Mouse (Mus musculus) liver, embryonic 15.5 days (tissue): ENCODE data around the gene Sbf2. TPM values are rescaled to one million over a fixed set of nuclear protein-coding genes. Genes with fewer than 3 reads are reported as not detected.
"Not testable (repeated sequence)": the region's sequence is repeated elsewhere in the genome, so short reads cannot be mapped to it uniquely, and the experiment has no call there.

Experiments
- ATAC-seq: fragments of 200-750 bp; cut with Nextera tagmentation; 2 replicates; pipeline ENCODE4 v1.8.0; 2017; ENCODE audit warnings: moderate number of reproducible peaks, mild to moderate bottlenecking, moderate library complexity; ENCODE audit not compliant: insufficient read depth
- H3K27ac ChIP-seq: fragments of 300-500 bp; sonication (generic); replicated peaks from 2 replicates; pipeline ENCODE4 v1.5.1; 2015; ENCODE audit warnings: mild to moderate bottlenecking, inconsistent platforms
- H3K27me3 ChIP-seq: fragments of 300-500 bp; sonication (generic); 2 replicates; pipeline ENCODE4 v1.6.1; 2015; ENCODE audit warnings: mild to moderate bottlenecking, inconsistent platforms
- H3K36me3 ChIP-seq: fragments of 300-500 bp; sonication (generic); replicated peaks from 2 replicates; pipeline ENCODE4 v1.6.1; 2015; ENCODE audit warnings: moderate library complexity, mild to moderate bottlenecking, inconsistent platforms
- H3K4me1 ChIP-seq: fragments of 300-500 bp; sonication (generic); replicated peaks from 2 replicates; pipeline ENCODE4 v1.6.1; 2015; ENCODE audit warnings: inconsistent platforms
- H3K4me2 ChIP-seq: fragments of 300-500 bp; sonication (generic); 2 replicates; pipeline ENCODE4 v1.6.1; 2015; ENCODE audit warnings: moderate library complexity, mild to moderate bottlenecking, inconsistent platforms
- H3K4me3 ChIP-seq: fragments of 300-500 bp; sonication (generic); replicated peaks from 2 replicates; pipeline ENCODE4 v1.5.1; 2015; ENCODE audit warnings: mild to moderate bottlenecking, inconsistent platforms
- H3K9ac ChIP-seq: fragments of 300-500 bp; sonication (generic); 2 replicates; pipeline ENCODE4 v1.6.1; 2015; ENCODE audit warnings: moderate library complexity, mild to moderate bottlenecking, inconsistent platforms
- H3K9me3 ChIP-seq: fragments of 300-500 bp; sonication (generic); replicated peaks from 2 replicates; pipeline ENCODE4 v1.6.1; 2016; ENCODE audit warnings: inconsistent platforms
- WGBS: fragments of 180-500 bp; shearing (Covaris S2); methylation state at CpG from one replicate; pipeline ENCODE4 v1.1.7; 2015; ENCODE audit warnings: mixed read lengths; ENCODE audit not compliant: insufficient replicate concordance; 5-methylcytosine and 5-hydroxymethylcytosine counted together
- polyA plus RNA-seq: library from polyadenylated mRNA; unstranded; fragments of >200 nt; fragmentation: Nextera tagmentation; extraction: Ambion mirVana; gene quantifications from 2 replicates; pipeline ENCODE4 v1.2.1, GENCODE M21; 2015

Sbf2 gene
- polyA plus RNA-seq, 1 experiment from 2014 or later, result 5.3 TPM

- H3K4me3 ChIP-seq, result no peak overlapping the region
- H3K4me1 ChIP-seq, result no peaks in the 10 kb centered on the region
- ATAC-seq, result no peak
- no peaks in the 10 kb centered on the region for H3K9me3 ChIP-seq
- no peak overlapping the region for H3K4me2 ChIP-seq
- no peak overlapping the region for H3K27ac ChIP-seq
- H3K27me3 ChIP-seq, result no peaks in the 10 kb centered on the region
- WGBS, result 64% methylated on average over 8 of the region's 8 CpGs
- no peak overlapping the region for H3K9ac ChIP-seq
- H3K36me3 ChIP-seq, result no peaks in the 10 kb centered on the region
Observed at GRCm38 (mm10) chr7:110646611-110647407, 32.1 kb upstream of the Sbf2 start.

DNA sequence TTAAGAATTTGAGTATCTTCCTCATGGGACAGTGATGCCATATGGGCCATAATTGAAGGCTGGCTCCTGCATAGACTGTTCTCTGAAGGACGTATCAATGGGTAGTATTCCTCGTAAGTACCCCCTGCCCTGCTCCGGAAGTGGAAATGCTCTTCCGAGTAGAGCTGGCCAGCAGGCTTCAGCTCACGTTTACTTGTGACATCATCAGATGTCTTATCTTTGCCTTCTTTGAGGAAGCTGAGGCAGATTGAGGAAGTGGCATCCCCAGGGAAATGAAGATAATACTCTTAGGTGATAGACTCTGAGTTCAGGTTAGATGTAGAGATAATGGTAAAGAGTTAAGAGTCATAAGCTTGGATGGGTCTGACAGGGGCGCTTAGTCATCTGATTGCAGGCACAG is 31.1 kb upstream of the Sbf2 start:
- no peak overlapping the region for H3K4me3 ChIP-seq
- no peaks in the 10 kb centered on the region for H3K27me3 ChIP-seq
- 34% methylated on average over 6 of the region's 6 CpGs for WGBS
- no peaks in the 10 kb centered on the region for H3K36me3 ChIP-seq
- no peaks in the 10 kb centered on the region for H3K4me1 ChIP-seq
- H3K9ac ChIP-seq, result no peak overlapping the region
- no peaks in the 10 kb centered on the region for H3K9me3 ChIP-seq
- ATAC-seq, result no peak
- H3K4me2 ChIP-seq, result no peak overlapping the region
- H3K27ac ChIP-seq, result no peak overlapping the region

DNA sequence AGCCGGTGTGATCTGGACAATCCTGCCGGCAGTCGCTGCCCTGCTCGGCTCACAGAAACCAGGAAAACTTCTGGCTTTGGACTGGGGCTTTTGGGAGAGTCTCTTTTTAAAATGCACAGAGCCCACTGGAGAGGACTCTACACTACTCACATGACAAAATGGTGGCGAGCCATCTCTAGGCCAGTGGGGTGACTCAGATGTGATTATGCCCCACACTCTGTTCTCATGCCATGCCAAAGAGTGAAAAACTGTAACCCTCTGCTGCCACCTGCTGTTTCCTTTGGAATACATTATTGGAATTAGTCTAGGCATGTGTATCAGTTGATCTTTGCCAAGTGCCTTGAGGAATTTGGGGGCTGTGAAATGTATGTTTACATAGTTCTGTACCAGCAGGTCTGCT is 30.6 kb upstream of the Sbf2 start:
- ATAC-seq, result no peak
- Histone ChIP-seq H3K4me2 (no peak overlapping the region), H3K27me3 (no peaks in the 10 kb centered on the region), H3K27ac (no peak overlapping the region), H3K4me1 (no peaks in the 10 kb centered on the region), H3K36me3 (no peaks in the 10 kb centered on the region), H3K9ac (no peak overlapping the region), H3K9me3 (no peaks in the 10 kb centered on the region), H3K4me3 (no peak overlapping the region)
- WGBS, result 67% methylated on average over 5 of the region's 5 CpGs

DNA sequence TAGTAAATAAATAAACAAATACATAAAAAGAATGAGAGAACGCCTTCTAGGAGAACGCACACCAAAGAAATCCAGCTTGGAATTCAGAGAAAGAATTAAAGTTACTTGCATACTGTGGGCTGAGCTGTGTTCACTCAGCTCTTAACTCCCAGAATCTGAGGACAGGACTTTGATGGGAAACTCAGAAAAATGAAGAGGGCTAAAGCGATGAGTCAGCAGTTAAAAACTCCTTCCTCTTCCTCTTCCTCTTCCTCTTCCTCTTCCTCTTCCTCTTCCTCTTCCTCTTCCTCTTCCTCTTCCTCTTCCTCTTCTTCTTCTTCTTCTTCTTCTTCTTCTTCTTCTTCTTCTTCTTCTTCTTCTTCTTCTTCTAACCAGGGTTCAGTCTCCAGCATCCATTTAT is 25.2 kb upstream of the Sbf2 start:
- H3K27ac ChIP-seq, H3K36me3 ChIP-seq, H3K4me1 ChIP-seq, H3K4me3 ChIP-seq, ATAC-seq, H3K9ac ChIP-seq, H3K27me3 ChIP-seq, H3K4me2 ChIP-seq, H3K9me3 ChIP-seq: not testable (repeated sequence)
- WGBS, result 61% methylated on average over 3 of the region's 3 CpGs

GRCm38 (mm10) chr7:110639291-110639915 is 24.7 kb upstream of the Sbf2 start:
- no peak overlapping the region for H3K27ac ChIP-seq
- no peaks in the 10 kb centered on the region for H3K9me3 ChIP-seq
- H3K4me3 ChIP-seq, result no peak overlapping the region
- H3K4me2 ChIP-seq, result no peak overlapping the region
- WGBS, result 66% methylated on average over 11 of the region's 11 CpGs
- H3K9ac ChIP-seq, result no peak overlapping the region
- no peaks in the 10 kb centered on the region for H3K4me1 ChIP-seq
- H3K36me3 ChIP-seq, result no peaks in the 10 kb centered on the region
- no peaks in the 10 kb centered on the region for H3K27me3 ChIP-seq
- ATAC-seq, result no peak

DNA sequence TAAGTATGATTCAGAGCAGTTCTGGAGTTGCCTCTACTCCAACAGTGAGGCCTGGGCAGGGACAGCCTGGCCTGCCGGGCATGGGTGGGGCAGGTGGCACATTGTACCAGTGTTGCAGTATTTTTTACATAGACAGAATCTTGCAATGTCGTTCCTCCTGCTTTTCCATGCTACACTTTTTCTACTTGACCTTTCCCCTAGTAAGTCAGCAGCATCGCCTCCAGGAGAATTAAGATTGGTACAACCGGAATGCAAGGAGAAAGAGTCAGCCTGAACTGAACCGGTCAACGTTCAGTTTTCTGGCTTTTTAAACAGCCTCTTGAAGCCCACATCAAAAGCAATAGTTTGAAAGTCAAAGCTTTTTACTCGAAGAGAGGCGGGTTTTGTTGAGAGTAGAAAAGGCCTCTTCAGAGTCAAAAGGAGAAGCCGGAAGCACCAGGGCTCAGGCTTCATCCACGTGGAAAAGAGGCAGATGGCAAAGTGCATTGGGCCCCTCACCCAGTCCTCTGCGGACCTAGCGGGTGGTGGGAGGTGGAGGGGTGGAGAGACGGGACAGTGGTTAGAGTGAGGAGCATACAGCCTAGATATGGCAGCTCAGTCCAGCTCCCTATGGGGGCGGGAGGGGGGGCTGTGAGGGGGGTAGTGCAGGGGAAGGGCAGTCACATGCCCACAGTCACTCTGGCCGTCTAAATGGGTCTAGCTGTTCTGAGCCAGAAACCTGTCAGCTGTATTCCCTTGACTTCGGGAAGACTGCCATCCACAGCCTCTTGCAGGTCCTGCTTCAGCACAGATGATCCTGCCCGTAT is 23.8 kb upstream of the Sbf2 start:
- no peak overlapping the region for H3K27ac ChIP-seq
- H3K9me3 ChIP-seq, result no peaks in the 10 kb centered on the region
- H3K9ac ChIP-seq, result no peak overlapping the region
- no peaks in the 10 kb centered on the region for H3K27me3 ChIP-seq
- H3K4me1 ChIP-seq, result no peaks in the 10 kb centered on the region
- no peak overlapping the region for H3K4me3 ChIP-seq
- no peaks in the 10 kb centered on the region for H3K36me3 ChIP-seq
- 57% methylated on average over 17 of the region's 17 CpGs for WGBS
- no peak for ATAC-seq
- no peak overlapping the region for H3K4me2 ChIP-seq

DNA sequence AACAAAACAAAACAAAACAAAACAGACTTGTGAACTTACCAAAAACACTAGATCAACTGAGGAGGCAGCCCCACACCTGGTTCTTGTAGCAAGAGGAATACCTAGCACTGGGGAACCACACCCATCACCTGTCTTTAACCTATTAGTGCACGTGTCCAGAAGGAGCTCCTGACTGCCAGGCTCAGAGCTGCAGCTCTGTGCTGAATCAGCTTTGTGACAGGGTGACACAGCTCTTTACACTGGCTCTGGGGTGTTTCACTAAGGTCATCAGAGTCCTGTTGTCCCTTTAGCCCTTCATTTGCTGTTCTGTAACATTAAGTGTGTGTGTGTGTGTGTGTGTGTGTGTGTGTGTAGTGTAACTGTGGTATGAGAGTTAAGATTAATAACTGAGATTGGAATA is 21.8 kb upstream of the Sbf2 start:
- Histone ChIP-seq H3K4me3 (no peak overlapping the region), H3K9ac (no peak overlapping the region), H3K4me1 (no peaks in the 10 kb centered on the region), H3K36me3 (no peaks in the 10 kb centered on the region), H3K9me3 (no peaks in the 10 kb centered on the region), H3K27me3 (peaks cover 12% of the 10 kb centered on the region), H3K27ac (no peak overlapping the region), H3K4me2 (no peak overlapping the region)
- ATAC-seq, result no peak
- 21% methylated on average over 1 of the region's 1 CpGs for WGBS

GRCm38 (mm10) chr7:110635929-110636328 is 21.2 kb upstream of the Sbf2 start:
- H3K4me2 ChIP-seq, result no peak overlapping the region
- no peak overlapping the region for H3K27ac ChIP-seq
- no peaks in the 10 kb centered on the region for H3K4me1 ChIP-seq
- 43% methylated on average over 3 of the region's 3 CpGs for whole genome bisulfite sequencing
- no peak overlapping the region for H3K9ac ChIP-seq
- no peak overlapping the region for H3K4me3 ChIP-seq
- no peaks in the 10 kb centered on the region for H3K36me3 ChIP-seq
- ATAC-seq, result no peak
- no peaks in the 10 kb centered on the region for H3K9me3 ChIP-seq
- peaks cover 18% of the 10 kb centered on the region for H3K27me3 ChIP-seq

DNA sequence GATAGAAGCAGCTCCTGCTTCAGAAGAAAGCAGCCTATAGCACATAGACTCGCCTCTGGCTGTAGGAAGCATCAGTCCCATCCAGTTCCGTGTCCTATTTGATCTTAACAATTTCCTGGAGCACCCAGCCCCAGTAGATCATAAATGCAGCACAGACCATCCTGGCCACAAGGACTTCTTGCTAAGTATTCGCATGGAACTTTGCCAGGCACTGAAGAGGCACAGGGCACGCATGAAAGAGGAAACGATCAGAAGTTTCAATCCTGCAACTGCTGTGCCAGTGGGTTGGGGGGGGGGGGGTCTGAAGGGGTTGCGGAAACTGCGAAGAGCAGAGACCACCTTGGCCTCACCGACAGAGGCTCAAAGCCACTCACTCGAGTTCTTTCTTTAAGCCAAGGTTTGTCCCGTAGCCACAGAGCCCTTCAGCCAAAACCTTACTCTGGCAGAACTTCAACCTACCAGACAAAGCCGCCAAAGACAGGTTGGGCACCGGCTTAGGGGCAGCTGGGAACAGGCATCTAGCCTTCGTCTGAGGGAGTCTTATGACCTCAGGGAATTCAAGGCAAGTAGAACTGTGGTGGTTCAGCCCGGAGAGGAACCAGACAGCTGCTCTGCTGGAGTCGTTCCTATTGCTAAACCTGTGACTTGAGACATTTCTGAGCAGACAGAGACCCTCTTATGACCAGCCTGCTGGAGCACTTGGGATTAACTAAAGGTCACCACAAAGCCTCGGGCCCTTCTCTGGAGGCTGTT is 16.6 kb upstream of the Sbf2 start:
- Histone ChIP-seq H3K9ac (no peak overlapping the region), H3K27me3 (peaks cover 64% of the 10 kb centered on the region), H3K9me3 (no peaks in the 10 kb centered on the region), H3K4me2 (no peak overlapping the region), H3K27ac (no peak overlapping the region), H3K36me3 (no peaks in the 10 kb centered on the region), H3K4me1 (peaks cover 13% of the 10 kb centered on the region), H3K4me3 (no peak overlapping the region)
- ATAC-seq, result no peak
- WGBS, result 47% methylated on average over 16 of the region's 16 CpGs

GRCm38 (mm10) chr7:110629892-110630666 is 15.4 kb upstream of the Sbf2 start:
- 2% methylated on average over 36 of the region's 36 CpGs for WGBS
- H3K4me1 ChIP-seq, result peaks cover 16% of the 10 kb centered on the region
- no peak overlapping the region for H3K9ac ChIP-seq
- no peak overlapping the region for H3K27ac ChIP-seq
- H3K27me3 ChIP-seq, result peaks cover 77% of the 10 kb centered on the region
- ATAC-seq, result peak; percentile 57
- H3K36me3 ChIP-seq, result no peaks in the 10 kb centered on the region
- H3K9me3 ChIP-seq, result no peaks in the 10 kb centered on the region
- peak overlapping the region; percentile 42 for H3K4me3 ChIP-seq
- H3K4me2 ChIP-seq, result peak overlapping the region; percentile 61
